Mouse (Mus musculus) ES-Bruce4 (cell line): ENCODE measurements at regions not wholly inside any gene's neighbourhood (a gene's known extent, or its start where the extent isn't known, plus 50 kb on each side); places are given as distances from the start of the nearest gene placed in this dataset.

Experiments used
- CTCF ChIP-seq: IDR thresholded peaks from one replicate; pipeline ENCODE4 v1.8.1; 2011; ENCODE audit warnings: low read depth, low read length
- POLR2A ChIP-seq: IDR thresholded peaks from one replicate; pipeline ENCODE4 v1.8.1; 2011; ENCODE audit warnings: low read length; ENCODE audit not compliant: insufficient read depth

DNA sequence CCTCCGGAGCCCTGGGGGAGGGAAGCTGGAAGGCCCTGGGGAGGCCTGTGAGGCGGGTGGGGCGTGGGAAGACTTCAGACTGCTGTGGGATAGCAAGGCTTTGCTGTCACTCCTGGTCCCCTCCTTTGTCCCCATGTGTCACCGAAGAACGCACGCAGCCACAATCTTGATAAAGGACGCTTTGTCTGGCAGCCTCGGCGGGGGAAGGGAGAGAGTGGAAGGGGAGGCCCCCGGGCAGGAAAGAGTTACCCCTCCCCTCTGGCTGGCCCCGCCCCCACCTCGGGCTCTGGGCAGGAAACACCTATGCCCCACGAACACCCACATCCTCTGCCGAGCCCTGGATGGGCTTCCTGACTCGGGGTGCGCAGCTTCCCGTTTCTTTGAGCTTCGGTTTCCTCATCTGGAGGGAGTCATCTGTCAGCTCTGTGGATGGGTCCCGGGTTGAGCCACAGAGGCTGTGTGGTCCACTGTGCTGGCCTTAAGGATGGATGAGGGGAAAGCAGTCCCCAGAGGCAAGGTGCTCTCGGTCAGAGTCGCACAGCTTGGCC, 91.9 kb downstream of the Mn1 start:
- TF ChIP-seq CTCF (no peak), POLR2A (no peak)
